Mouse (Mus musculus): ENCODE results near the gene Gm6309.
"Not testable (repeated sequence)": the region's sequence is repeated elsewhere in the genome, so short reads cannot be mapped to it uniquely, and the experiment has no call there.

The Gm6309 gene

GRCm38 (mm10) chr5:146170621-146171020, at the start of gene Gm6309:
Gene Gm6309 (minus strand): TSS chr5:146170721.
- DNase-seq = not testable (repeated sequence)

DNA sequence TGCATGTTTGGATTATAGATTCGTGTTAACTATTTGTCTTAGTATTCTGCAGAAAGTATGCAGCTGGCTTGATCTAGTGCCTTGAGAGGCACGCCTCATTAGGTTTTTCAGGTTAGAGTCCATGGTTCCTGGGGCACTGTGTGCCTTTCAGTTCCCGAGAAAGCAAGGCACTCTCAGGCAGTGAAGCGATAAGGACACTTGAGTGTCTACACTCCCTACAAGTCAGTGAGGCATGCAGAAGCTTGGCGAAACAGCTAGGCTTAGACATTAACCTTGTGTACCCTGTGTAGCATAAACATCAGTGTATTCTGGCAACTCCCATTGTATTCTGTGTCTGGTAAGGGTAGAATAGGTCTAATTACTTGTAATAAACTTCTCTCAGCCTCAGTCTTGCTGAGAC, 35.0 kb upstream of the Gm6309 start:
- peak; percentile 79 for DNase-seq

- DNase-seq = no peak
Measured at GRCm38 (mm10) chr5:146203921-146204320, 33.4 kb upstream of the Gm6309 start.

GRCm38 (mm10) chr5:146200580-146200979, 30.1 kb upstream of the Gm6309 start:
- no peak for DNase-seq

DNA sequence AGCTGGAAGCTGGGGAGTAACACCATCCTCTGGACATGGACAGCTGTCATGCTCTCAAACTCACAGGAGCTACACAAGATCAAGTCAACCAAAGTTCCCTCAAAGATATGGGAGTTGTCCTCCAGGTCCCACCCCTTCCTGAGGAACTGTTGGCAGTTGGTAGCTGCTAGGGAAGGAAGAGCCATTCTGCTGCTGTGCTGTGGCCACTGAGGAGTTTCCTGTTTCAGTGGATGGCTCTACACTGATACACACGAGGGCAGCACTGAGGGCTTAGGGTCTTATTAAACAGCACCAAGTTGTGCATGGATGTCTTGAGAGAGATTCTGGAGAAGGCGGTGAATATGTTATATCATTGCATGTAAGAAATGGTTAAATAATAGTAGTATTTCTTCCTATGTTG, 29.0 kb upstream of the Gm6309 start:
- DNase-seq = no peak

DNA sequence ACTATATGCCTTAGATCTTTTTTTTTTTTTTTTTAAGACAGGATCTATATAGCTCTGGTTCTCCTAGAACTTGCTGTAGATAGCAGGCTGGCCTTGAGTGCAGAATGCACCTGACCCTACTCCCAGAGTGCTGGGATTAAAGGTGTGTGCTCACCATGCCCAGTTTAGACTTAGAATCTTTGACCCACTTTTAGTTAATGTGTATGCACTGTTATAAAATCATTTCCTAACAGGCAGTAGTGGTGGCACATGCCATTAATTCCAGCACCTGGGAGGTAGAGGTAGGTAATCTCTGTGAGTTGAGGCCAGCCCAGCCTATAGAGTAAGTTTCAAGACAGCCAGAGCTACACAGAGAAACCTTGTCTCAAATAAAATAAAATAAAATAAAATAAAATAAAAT, 28.6 kb upstream of the Gm6309 start:
- no peak for DNase-seq

- no peak for DNase-seq
Measured at GRCm38 (mm10) chr5:146193360-146193759, 22.8 kb upstream of the Gm6309 start.

- DNase-seq = no peak
Measured at GRCm38 (mm10) chr5:146190501-146191269, 20.2 kb upstream of the Gm6309 start.

DNA sequence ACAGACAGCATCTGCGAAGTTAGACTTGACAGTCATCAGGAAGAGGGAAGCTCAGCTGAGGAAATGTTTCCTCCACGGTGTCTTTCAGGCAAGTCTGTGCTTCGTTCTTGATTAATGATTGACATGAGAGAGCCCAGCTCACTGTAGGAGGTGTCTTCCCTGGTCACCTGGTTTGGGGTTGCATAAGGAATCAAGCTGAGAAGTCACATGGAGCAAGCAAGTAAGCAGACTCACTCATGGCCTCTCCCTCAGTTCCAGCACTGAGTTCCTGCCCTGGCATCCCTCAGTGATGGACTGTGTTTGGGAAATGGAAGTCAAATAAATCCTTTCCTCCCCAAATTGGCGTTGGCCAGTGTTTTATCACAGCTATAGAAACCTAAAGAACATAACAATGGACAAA, 19.6 kb upstream of the Gm6309 start:
- DNase-seq = no peak

DNA sequence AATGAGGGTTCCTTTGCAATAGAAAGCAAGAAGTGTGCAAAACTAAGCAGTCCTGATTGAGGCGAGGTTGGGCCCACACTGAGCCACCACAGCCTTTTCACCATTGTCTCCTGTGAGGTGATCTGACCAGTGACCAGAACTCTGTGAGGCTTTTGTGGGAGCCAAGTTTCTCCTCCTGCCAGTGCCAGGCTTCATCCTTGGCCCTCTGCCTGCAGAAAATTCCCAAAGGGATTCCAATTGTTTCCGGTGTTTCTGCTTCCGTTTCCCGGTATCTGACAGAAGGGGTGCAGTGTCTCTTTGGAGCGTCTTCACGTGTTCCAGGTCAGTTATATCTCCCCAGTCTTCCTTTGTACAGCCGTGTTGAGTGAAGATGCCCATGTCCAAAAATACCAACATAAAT, 18.2 kb upstream of the Gm6309 start:
- no peak for DNase-seq

DNA sequence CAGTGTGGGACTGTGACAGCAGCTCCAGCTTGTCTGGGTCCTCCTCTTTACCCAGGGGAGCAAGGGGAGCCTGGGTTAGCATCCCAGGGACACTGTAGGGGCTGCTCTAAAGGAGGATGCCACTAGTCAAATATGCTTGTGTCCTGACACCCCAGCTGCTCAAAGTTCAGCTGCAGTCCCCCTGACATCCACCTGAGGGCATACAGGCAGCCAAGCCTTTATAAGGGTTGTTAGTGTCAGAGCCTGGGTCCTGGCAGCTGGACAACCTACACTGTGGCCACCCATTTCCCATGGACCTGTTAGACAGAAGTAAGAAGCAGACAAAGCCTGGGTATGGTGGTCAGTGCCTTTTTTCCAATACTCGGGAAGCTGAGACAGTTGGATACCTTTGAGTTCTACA, 17.6 kb upstream of the Gm6309 start:
- DNase-seq = no peak

DNA sequence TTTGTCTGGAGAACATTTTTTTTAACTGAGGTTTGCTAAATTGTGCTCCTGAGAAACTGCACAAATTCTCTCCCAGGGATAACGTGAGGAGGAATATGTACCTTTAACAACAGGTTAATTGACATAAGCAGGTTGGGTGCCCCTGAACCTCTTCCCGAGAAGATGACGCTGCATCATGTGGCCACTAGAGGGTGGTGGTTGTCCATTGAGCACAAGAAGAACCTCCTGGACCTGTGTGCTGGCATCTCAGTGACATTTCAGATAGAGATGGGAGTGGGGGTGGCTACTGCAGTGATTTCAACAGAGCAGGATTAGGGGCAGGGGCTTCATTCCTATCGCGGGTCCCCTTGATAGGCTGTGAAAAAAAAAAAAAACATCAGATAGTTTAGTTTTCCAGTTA, 16.9 kb upstream of the Gm6309 start:
- peak; percentile 78 for DNase-seq

DNA sequence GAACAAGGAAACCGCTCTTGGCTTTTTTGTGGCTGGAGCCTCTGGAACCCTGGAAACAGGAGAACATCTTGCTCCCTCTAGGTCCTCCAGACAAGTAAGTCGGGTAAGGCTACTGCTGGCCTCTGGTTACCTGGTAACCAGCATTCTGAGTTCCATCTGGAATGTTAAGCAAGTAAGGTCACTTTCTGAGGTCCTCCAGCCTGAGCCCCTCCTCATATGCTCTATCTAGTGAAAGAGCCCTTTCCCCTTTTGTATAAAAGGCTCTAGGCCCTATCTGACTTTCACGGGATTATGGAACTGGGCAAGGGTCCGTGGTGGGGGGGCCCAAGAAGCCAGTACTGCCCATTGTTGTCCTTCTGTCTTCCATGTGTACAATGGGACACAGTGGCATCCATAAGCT, 14.7 kb upstream of the Gm6309 start, which contains the start of gene 1700001J03Rik:
1700001J03Rik (minus strand) TSS at position 101 of the 400 bp plus-strand sequence.
- DNase-seq = not testable (repeated sequence)

DNA sequence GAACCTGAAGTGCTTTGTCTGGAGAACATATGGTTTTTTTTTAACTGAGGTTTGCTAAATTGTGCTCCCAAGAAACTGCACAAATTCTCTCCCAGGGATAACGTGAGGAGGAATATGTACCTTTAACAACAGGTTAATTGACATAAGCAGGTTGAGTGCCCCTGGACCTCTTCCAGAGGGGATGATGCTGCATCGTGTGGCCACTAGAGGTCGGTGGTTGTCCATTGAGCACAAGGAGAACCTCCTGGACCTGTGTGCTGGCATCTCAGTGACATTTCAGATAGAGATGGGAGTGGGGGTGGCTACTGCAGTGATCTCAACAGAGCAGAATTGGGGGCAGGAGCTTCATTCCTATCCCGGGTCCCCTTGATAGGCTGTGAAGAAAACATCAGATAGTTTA, 2.2 kb upstream of the Gm6309 start:
- DNase-seq = peak; percentile 66

DNA sequence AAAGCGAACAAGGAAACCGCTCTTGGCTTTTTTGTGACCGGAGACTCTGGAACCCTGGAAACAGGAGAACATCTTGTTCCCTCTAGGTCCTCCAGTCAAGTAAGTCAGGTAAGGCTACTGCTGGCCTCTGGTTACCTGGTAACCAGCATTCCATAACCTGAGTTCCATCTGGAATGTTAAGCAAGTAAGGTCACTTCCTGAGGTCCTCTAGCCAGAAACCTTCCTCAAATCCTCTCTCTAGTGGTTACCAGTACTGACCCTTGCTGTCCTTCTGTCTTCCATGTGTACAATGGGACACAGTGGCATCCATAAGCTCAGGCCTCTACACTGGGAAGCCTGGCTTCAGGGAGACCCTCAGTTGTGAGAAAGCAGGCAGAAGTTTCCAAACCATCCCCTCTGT, 10.1 kb downstream of the Gm6309 start, which contains the start of gene Gm5565:
Gm5565 (minus strand) TSS at position 101 of the 400 bp plus-strand sequence.
- not testable (repeated sequence) for DNase-seq

DNA sequence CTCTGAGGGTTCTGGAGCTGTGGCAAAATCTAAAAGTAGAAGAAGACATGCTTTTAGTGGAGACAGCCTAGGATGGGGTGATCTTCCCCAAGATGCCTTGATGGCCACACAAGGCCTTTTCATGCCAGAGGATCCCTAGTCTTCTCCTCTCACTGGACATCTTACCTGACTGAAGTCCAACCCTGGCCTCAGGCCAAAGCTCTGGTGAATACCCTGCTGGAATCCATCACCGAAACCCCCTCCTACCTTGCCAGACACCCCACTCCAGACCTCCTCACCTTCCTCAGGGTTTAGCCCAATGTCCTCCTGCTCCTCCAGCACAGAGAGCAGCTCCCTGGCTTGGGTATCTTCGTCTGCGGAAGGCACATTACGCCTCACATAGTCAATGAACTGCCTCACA, 12.2 kb downstream of the Gm6309 start:
- DNase-seq = not testable (repeated sequence)

GRCm38 (mm10) chr5:146150454-146150853, 20.1 kb downstream of the Gm6309 start:
- no peak for DNase-seq

- DNase-seq = no peak
Measured at GRCm38 (mm10) chr5:146147903-146148302, 22.6 kb downstream of the Gm6309 start.
